Mouse (Mus musculus): Measurements from ENCODE around the gene Eef1akmt4. TPM values are rescaled to one million over a fixed set of nuclear protein-coding genes. Genes with fewer than 3 reads are reported as not detected.

The Eef1akmt4 gene
- polyA plus RNA-seq, 1 experiment from 2014 or later, result 27.4 TPM

GRCm38 (mm10) chr16:20604705-20605104 is 6.7 kb upstream of the Eef1akmt4 start:
- H3K9me3 ChIP-seq (replicated peaks), result no peaks in the 10 kb centered on the region
- peaks cover 11% of the 10 kb centered on the region; the same call in 1 of the 2 replicates for H3K27me3 ChIP-seq (replicated peaks)
- ATAC-seq, result no peak; the same call in 1 of the 2 replicates
- no peak overlapping the region for H3K27ac ChIP-seq
- no peak overlapping the region for H3K4me2 ChIP-seq
- H3K4me3 ChIP-seq, result no peak overlapping the region
- peaks cover 50% of the 10 kb centered on the region for H3K36me3 ChIP-seq
- H3K9ac ChIP-seq, result no peak overlapping the region
- peaks cover 7% of the 10 kb centered on the region for H3K4me1 ChIP-seq
- 80% methylated on average over 9 of the region's 9 CpGs for WGBS (ENCODE audit: insufficient replicate concordance)

- under 1% methylated on average over 28 of the region's 28 CpGs for WGBS (ENCODE audit: insufficient replicate concordance)
- no peaks in the 10 kb centered on the region for H3K9me3 ChIP-seq (replicated peaks)
- H3K4me2 ChIP-seq, result peak overlapping the region; percentile 93
- peak overlapping the region; percentile 83 for H3K4me3 ChIP-seq
- peak overlapping the region; percentile 79 for H3K27ac ChIP-seq
- H3K27me3 ChIP-seq (replicated peaks), result no peaks in the 10 kb centered on the region
- peaks cover 32% of the 10 kb centered on the region for H3K4me1 ChIP-seq
- peak; percentile 53 for ATAC-seq
- peak overlapping the region; percentile 78 for H3K9ac ChIP-seq
- H3K36me3 ChIP-seq, result peaks cover 32% of the 10 kb centered on the region
These were observed 664 bp upstream of the Eef1akmt4 start for GRCm38 (mm10) chr16:20610501-20611356.

- Histone ChIP-seq H3K4me2 (peak overlapping the region; percentile 99), H3K4me1 (peaks cover 36% of the 10 kb centered on the region), H3K9ac (no peak overlapping the region), H3K36me3 (peaks cover 5% of the 10 kb centered on the region; the same call in 1 of the 2 replicates), H3K27ac (no peak overlapping the region), H3K9me3 (replicated peaks) (no peaks in the 10 kb centered on the region), H3K4me3 (peak overlapping the region; percentile 69), H3K27me3 (replicated peaks) (peaks cover 71% of the 10 kb centered on the region)
- 5% methylated on average over 79 of the region's 83 CpGs for WGBS (ENCODE audit: insufficient replicate concordance)
- ATAC-seq, result peak; percentile 22; the same call in 1 of the 2 replicates
These were observed 8.4 kb downstream of the Eef1akmt4 start for GRCm38 (mm10) chr16:20619541-20620398.

DNA sequence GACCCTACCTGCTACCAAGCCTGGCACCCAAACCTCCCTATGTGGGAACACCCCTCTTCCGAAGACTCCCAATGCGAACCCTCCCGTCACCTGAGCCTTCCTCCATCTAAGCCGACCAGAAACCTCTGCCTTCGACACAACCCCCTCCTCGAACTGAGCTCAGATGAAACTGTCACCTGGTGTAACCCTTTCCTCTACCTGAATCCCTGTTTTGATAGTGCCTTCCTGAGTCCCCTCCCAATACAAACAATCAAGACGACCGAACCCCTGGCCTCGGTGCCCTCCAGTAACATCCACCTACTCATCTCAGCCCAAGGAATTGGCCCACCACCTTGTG is 9.0 kb downstream of the Eef1akmt4 start:
- H3K4me2 ChIP-seq, result peak overlapping the region; percentile 99
- peaks cover 36% of the 10 kb centered on the region for H3K4me1 ChIP-seq
- under 1% methylated on average over 9 of the region's 9 CpGs for WGBS (ENCODE audit: insufficient replicate concordance)
- no peaks in the 10 kb centered on the region for H3K9me3 ChIP-seq (replicated peaks)
- H3K9ac ChIP-seq, result no peak overlapping the region
- H3K27me3 ChIP-seq (replicated peaks), result peaks cover 76% of the 10 kb centered on the region
- H3K27ac ChIP-seq, result no peak overlapping the region
- ATAC-seq, result no peak; the same call in 1 of the 2 replicates
- H3K4me3 ChIP-seq, result peak overlapping the region; percentile 69
- peaks cover 5% of the 10 kb centered on the region; the same call in 1 of the 2 replicates for H3K36me3 ChIP-seq

GRCm38 (mm10) chr16:20620751-20621190 is 9.4 kb downstream of the Eef1akmt4 start:
- WGBS (ENCODE audit: insufficient replicate concordance), result under 1% methylated on average over 32 of the region's 32 CpGs
- peak overlapping the region; percentile 69 for H3K4me3 ChIP-seq
- H3K9ac ChIP-seq, result peak overlapping the region; percentile 63
- no peaks in the 10 kb centered on the region for H3K9me3 ChIP-seq (replicated peaks)
- peaks cover 80% of the 10 kb centered on the region for H3K27me3 ChIP-seq (replicated peaks)
- H3K27ac ChIP-seq, result no peak overlapping the region
- ATAC-seq, result peak; percentile 4; the same call in 1 of the 2 replicates
- peak overlapping the region; percentile 99 for H3K4me2 ChIP-seq
- H3K4me1 ChIP-seq, result peaks cover 36% of the 10 kb centered on the region
- peaks cover 5% of the 10 kb centered on the region; the same call in 1 of the 2 replicates for H3K36me3 ChIP-seq

DNA sequence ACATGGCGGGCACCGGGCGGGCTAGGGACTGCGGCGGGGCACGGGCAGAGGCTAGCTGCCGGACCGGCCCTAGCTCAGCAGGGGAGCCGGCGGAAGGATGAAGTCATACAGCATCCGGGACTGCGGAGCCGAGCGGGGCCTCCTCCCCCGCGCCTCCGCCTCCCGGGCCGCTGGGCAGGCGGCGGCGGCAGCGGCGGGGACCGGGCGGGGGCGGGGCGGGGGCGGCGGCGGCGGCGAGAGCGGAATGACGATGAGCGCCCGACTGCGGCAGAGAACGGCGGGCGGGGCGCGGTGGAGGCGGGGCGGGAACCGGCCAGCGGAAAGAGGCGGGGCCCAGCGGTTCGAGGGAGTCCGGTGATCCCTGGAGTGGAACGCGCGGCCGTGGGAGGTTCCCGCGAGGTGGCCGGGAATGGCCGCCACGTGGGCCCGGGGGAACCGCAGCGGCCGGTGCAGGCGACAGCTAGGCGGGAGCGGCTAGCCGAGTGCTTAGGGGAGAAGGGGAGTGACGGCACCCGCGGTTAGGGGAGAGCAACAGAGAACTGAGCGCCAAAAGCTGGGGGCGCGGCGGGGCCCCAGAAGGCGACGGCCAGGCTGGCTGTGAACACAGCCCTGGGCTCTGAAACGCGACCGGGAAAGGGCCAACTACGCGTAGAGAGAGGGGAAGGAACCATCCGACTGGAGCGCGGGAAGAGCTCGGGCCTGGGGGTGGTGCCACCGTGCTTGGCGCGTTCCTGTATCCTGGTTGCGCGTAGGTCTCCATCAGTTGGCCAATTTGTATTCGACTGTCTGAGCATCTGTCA is 10.0 kb downstream of the Eef1akmt4 start, which contains the start of gene Camk2n2:
Camk2n2 (minus strand) TSS at position 97 of the 800 bp plus-strand sequence.
- Histone ChIP-seq H3K27ac (peak within 1 kb of the TSS; percentile 39; the same call in 1 of the 2 replicates), H3K9ac (peak within 1 kb of the TSS; percentile 63), H3K27me3 (replicated peaks) (peaks cover 83% of the 10 kb centered on the region), H3K9me3 (replicated peaks) (no peaks in the 10 kb centered on the region), H3K4me3 (peak within 1 kb of the TSS; percentile 69), H3K4me2 (peak within 1 kb of the TSS; percentile 99), H3K36me3 (0 out of 2 replicates have a peak, but pooled peaks cover 5% of the 10 kb centered on the region), H3K4me1 (peaks cover 36% of the 10 kb centered on the region)
- ATAC-seq, result peak; percentile 71
- 1% methylated on average over 88 of the region's 92 CpGs for WGBS (ENCODE audit: insufficient replicate concordance)

DNA sequence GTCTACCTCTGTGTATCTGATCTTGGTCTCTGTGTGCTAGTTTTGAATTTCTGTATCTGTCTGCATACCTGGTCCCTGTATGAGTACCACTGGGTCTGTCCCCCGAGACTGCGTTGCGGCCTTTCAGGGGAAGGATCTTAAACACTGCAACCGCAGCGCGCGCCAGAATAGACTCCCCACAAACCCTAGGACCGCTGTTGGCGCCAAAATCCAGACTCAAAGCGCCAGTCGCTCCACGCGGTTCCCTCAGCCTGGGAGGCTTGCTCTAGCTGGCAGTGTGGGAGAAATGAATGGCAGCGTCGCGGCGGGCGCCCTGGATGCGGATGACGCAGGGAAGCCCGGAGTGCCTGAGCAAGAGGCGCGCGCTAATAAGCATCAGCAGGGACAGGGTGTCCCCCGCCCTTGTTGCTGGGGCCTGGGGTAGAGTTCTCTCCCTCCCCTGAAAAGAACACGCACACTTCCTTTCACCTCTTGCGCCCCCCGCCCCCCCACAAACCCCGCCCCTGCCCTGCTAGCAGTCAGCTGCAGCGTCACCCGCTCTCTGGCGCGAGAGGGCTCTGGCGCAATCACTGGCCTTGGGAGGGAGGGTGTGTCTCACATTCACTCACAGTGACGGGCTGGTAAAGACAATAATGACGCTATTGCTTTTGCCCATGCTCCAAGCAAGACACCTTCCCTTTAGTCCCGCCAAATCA is 10.7 kb downstream of the Eef1akmt4 start:
- H3K4me3 ChIP-seq, result peak overlapping the region; percentile 69
- peaks cover 90% of the 10 kb centered on the region for H3K27me3 ChIP-seq (replicated peaks)
- H3K9ac ChIP-seq, result peak overlapping the region; percentile 63

GRCm38 (mm10) chr16:20623211-20623610 is 11.8 kb downstream of the Eef1akmt4 start:
- Histone ChIP-seq H3K9ac (no peak overlapping the region), H3K4me2 (no peak overlapping the region), H3K27me3 (replicated peaks) (peaks cover 89% of the 10 kb centered on the region), H3K9me3 (replicated peaks) (no peaks in the 10 kb centered on the region), H3K4me1 (peaks cover 36% of the 10 kb centered on the region), H3K27ac (no peak overlapping the region), H3K36me3 (no peaks in the 10 kb centered on the region), H3K4me3 (no peak overlapping the region)
- ATAC-seq, result no peak
- 65% methylated on average over 2 of the region's 2 CpGs for WGBS (ENCODE audit: insufficient replicate concordance)

More for the DNA sequence above, 10.7 kb downstream of the Eef1akmt4 start:
- peaks cover 36% of the 10 kb centered on the region for H3K4me1 ChIP-seq
- H3K27ac ChIP-seq, result peak overlapping the region; percentile 39; the same call in 1 of the 2 replicates
- H3K36me3 ChIP-seq, result 0 out of 2 replicates have a peak, but pooled peaks cover 5% of the 10 kb centered on the region
- no peaks in the 10 kb centered on the region for H3K9me3 ChIP-seq (replicated peaks)
- ATAC-seq, result peak; percentile 41
- peak overlapping the region; percentile 99 for H3K4me2 ChIP-seq
- WGBS (ENCODE audit: insufficient replicate concordance), result under 1% methylated on average over 36 of the region's 37 CpGs

GRCm38 (mm10) chr16:20628871-20629391 is 17.5 kb downstream of the Eef1akmt4 start:
- H3K27ac ChIP-seq, result no peak overlapping the region
- no peak overlapping the region for H3K4me2 ChIP-seq
- peaks cover 80% of the 10 kb centered on the region for H3K27me3 ChIP-seq (replicated peaks)
- WGBS (ENCODE audit: insufficient replicate concordance), result 64% methylated on average over 11 of the region's 11 CpGs
- no peak for ATAC-seq
- H3K36me3 ChIP-seq, result no peaks in the 10 kb centered on the region
- H3K4me3 ChIP-seq, result no peak overlapping the region
- H3K4me1 ChIP-seq, result peaks cover 7% of the 10 kb centered on the region; the same call in 1 of the 2 replicates
- H3K9ac ChIP-seq, result no peak overlapping the region
- no peaks in the 10 kb centered on the region for H3K9me3 ChIP-seq (replicated peaks)
